Mouse (Mus musculus): Measurements from ENCODE around the gene Fam240a.
A peak's percentile ranks its signal among the peaks of the same experiment; 100 is the strongest.

Fam240a gene

GRCm38 (mm10) chr9:110945343-110945742 is 28.7 kb upstream of the Fam240a start:
- no peak for DNase-seq

GRCm38 (mm10) chr9:110944265-110944664 is 27.6 kb upstream of the Fam240a start:
- no peak for DNase-seq

GRCm38 (mm10) chr9:110937506-110938490 is 21.1 kb upstream of the Fam240a start:
- no peak for DNase-seq

GRCm38 (mm10) chr9:110935941-110936340 is 19.3 kb upstream of the Fam240a start:
- DNase-seq: peak; percentile 93

- DNase-seq: peak; percentile 96
Observed at GRCm38 (mm10) chr9:110933850-110934437, 17.3 kb upstream of the Fam240a start.

- no peak for DNase-seq
Observed at GRCm38 (mm10) chr9:110931573-110931972, 14.9 kb upstream of the Fam240a start.

- DNase-seq: no peak
Observed at GRCm38 (mm10) chr9:110922759-110923158, 6.1 kb upstream of the Fam240a start.

- DNase-seq: peak; percentile 95
Observed at GRCm38 (mm10) chr9:110920665-110921419, 4.2 kb upstream of the Fam240a start.

GRCm38 (mm10) chr9:110915466-110915865 is 1.2 kb downstream of the Fam240a start:
- DNase-seq: no peak

- no peak for DNase-seq
Observed at GRCm38 (mm10) chr9:110914631-110915236, 1.9 kb downstream of the Fam240a start.

- DNase-seq: peak; percentile 68
Observed at GRCm38 (mm10) chr9:110909371-110909967, 7.2 kb downstream of the Fam240a start.

GRCm38 (mm10) chr9:110908631-110909016 is 8.0 kb downstream of the Fam240a start:
- no peak for DNase-seq

GRCm38 (mm10) chr9:110907838-110908630 is 8.6 kb downstream of the Fam240a start:
- DNase-seq: no peak

- no peak for DNase-seq
Observed at GRCm38 (mm10) chr9:110907201-110907837, 9.3 kb downstream of the Fam240a start.

- DNase-seq: no peak
Observed at GRCm38 (mm10) chr9:110902271-110902670, 14.4 kb downstream of the Fam240a start.

- DNase-seq: no peak
Observed at GRCm38 (mm10) chr9:110901204-110901603, 15.5 kb downstream of the Fam240a start.

- no peak for DNase-seq
Observed at GRCm38 (mm10) chr9:110899451-110900008, 17.1 kb downstream of the Fam240a start.

GRCm38 (mm10) chr9:110896595-110896994 is 20.1 kb downstream of the Fam240a start:
- peak; percentile 90 for DNase-seq

- no peak for DNase-seq
Observed at GRCm38 (mm10) chr9:110895994-110896393, 20.7 kb downstream of the Fam240a start.

- no peak for DNase-seq
Observed at GRCm38 (mm10) chr9:110895507-110895906, 21.2 kb downstream of the Fam240a start.

GRCm38 (mm10) chr9:110893429-110893828 is 23.2 kb downstream of the Fam240a start:
- DNase-seq: no peak

Data from heart, adult 11 months (tissue).